Mouse (Mus musculus) splenic B cell, adult 2 months (primary cell): ENCODE measurements around the gene Txnip.
"Not testable (repeated sequence)": the region's sequence is repeated elsewhere in the genome, so short reads cannot be mapped to it uniquely, and the experiment has no call there.

Source experiments
- DNase-seq: peaks from one replicate; pipeline ENCODE4 v3.0.0-alpha.2; 2011; ENCODE audit warnings: low read depth, low spot score
- H3K27me3 ChIP-seq: 2 replicates; pipeline ENCODE4 v1.6.1; 2012; ENCODE audit warnings: mild to moderate bottlenecking, low read length, moderate library complexity, mixed read lengths; ENCODE audit not compliant: control insufficient read depth, poor library complexity, insufficient read depth, severe bottlenecking
- H3K36me3 ChIP-seq: 2 replicates; pipeline ENCODE4 v1.6.1; 2012; ENCODE audit warnings: mild to moderate bottlenecking, low read length, moderate library complexity, mixed read lengths; ENCODE audit not compliant: control insufficient read depth, poor library complexity, insufficient read depth, severe bottlenecking

Txnip gene

GRCm38 (mm10) chr3:96600639-96601250 lies 43.0 kb downstream of the Txnip start, which contains the start of gene Lix1l:
Gene Lix1l, plus strand, starts transcription at chr3:96601149.
- Histone ChIP-seq H3K27me3 (no peaks in the 10 kb centered on the region; the same call in none of the 2 replicates), H3K36me3 (no peaks in the 10 kb centered on the region)
- DNase-seq = peak; percentile 88

DNA sequence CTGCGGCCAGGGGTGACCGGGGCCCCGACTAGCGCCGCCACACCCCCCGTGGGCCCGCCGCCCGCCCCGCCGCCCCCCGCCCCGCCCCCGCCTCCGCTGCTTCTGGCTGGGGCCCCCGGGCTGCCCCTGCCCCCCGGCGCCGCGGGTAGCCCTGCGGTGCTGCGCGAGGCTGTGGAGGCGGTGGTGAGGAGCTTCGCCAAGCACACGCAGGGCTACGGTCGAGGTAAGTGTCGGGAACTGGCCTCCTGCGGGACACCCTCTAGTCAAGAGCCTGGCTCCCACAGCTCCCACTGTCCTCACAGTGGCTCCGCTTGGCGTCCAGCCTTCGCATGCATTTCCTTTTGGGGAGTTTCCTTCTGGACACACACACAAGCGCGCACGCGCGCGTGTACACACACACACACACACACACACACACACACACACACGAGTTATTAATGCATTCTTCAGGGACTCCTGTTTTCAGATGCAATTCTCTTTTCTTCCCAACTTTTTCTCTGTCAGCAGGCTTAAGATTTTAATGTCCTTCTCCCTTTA lies 43.6 kb downstream of the Txnip start:
- Histone ChIP-seq H3K27me3 (no peaks in the 10 kb centered on the region; the same call in none of the 2 replicates), H3K36me3 (no peaks in the 10 kb centered on the region)
- peak; percentile 41 for DNase-seq

- Histone ChIP-seq H3K27me3 (no peaks in the 10 kb centered on the region; the same call in 1 of the 2 replicates), H3K36me3 (no peaks in the 10 kb centered on the region)
- no peak for DNase-seq
Measured at GRCm38 (mm10) chr3:96601941-96602703, 44.4 kb downstream of the Txnip start.

- H3K36me3 ChIP-seq = no peaks in the 10 kb centered on the region
- DNase-seq = no peak
- no peaks in the 10 kb centered on the region; the same call in 1 of the 2 replicates for H3K27me3 ChIP-seq
Measured at GRCm38 (mm10) chr3:96602704-96603084, 44.9 kb downstream of the Txnip start.

DNA sequence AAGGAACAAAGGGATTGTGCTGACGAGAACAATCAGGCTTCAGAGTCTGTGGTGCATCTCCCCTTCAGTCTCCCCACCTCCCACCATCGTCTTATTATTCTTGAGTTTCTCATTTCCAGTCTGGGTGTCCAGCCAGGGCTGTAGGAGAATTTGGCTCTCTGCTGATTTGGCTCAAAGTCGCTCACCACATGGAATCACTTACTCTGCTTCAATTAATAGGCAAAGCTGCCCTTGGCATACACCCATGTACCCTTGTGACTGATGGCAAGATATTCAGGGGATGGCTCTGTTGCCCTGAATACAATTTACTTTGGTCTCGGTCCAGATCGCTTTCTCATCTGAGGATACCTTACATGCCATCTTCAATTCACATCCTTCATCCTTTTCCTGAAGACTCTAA lies 45.6 kb downstream of the Txnip start:
- Histone ChIP-seq H3K36me3 (no peaks in the 10 kb centered on the region), H3K27me3 (no peaks in the 10 kb centered on the region; the same call in 1 of the 2 replicates)
- DNase-seq = no peak

GRCm38 (mm10) chr3:96606007-96606406 lies 48.2 kb downstream of the Txnip start:
- DNase-seq, H3K36me3 ChIP-seq, H3K27me3 ChIP-seq: not testable (repeated sequence)

- H3K27me3 ChIP-seq = no peaks in the 10 kb centered on the region
- H3K36me3 ChIP-seq = no peaks in the 10 kb centered on the region
- DNase-seq = no peak
Measured at GRCm38 (mm10) chr3:96606618-96607017, 48.9 kb downstream of the Txnip start.
